Mouse (Mus musculus) heart, embryonic 14.5 days (tissue): ENCODE measurements around the gene Myo1h. TPM values are rescaled to one million over a fixed set of nuclear protein-coding genes. Genes with fewer than 3 reads are reported as not detected.

Experiments used
- ATAC-seq: fragments of 200-750 bp; cut with Nextera tagmentation; 2 replicates; pipeline ENCODE4 v1.8.0; 2017; ENCODE audit warnings: low read depth, moderate TSS enrichment; ENCODE audit not compliant: insufficient number of reproducible peaks, insufficient read depth, low FRiP score
- H3K27ac ChIP-seq, 2 experiments: fragments of 200-500 bp in 1 of 2; fragments of 300-500 bp in 1 of 2; sonication (generic) in 1 of 2; replicated peaks in 1 of 2; 2 replicates each; pipeline ENCODE4 v1.5.1; 2012 to 2014; ENCODE audit warnings: low read depth in 2 of 2, low read length in 2 of 2, control low read depth in 1 of 2, mild to moderate bottlenecking in 1 of 2, mixed read lengths in 1 of 2; ENCODE audit not compliant: control insufficient read depth in 1 of 2, insufficient read depth in 1 of 2
- H3K27me3 ChIP-seq: fragments of 300-500 bp; sonication (generic); 2 replicates; pipeline ENCODE4 v1.6.1; 2014; ENCODE audit warnings: mild to moderate bottlenecking, low read length, control low read depth; ENCODE audit not compliant: control insufficient read depth, insufficient read depth
- H3K36me3 ChIP-seq: fragments of 300-500 bp; sonication (generic); 2 replicates; pipeline ENCODE4 v1.6.1; 2014; ENCODE audit warnings: mild to moderate bottlenecking, control low read depth, low read length, mixed read lengths; ENCODE audit not compliant: control insufficient read depth, insufficient read depth
- H3K4me1 ChIP-seq, 2 experiments: fragments of 200-500 bp in 1 of 2; fragments of 300-500 bp in 1 of 2; sonication (generic) in 1 of 2; 2 replicates each; pipeline ENCODE4 v1.6.1; 2012 to 2014; ENCODE audit warnings: low read length in 2 of 2, control low read depth in 1 of 2, mixed read lengths in 1 of 2; ENCODE audit not compliant: control insufficient read depth in 2 of 2, insufficient read depth in 2 of 2
- H3K4me2 ChIP-seq: fragments of 300-500 bp; sonication (generic); 2 replicates; pipeline ENCODE4 v1.6.1; 2014; ENCODE audit warnings: mild to moderate bottlenecking, low read length
- H3K4me3 ChIP-seq, 2 experiments: fragments of 200-500 bp in 1 of 2; fragments of 300-500 bp in 1 of 2; sonication (generic) in 1 of 2; 2 replicates each; pipeline ENCODE4 v1.5.1; 2012 to 2014; ENCODE audit warnings: low read length in 2 of 2, mild to moderate bottlenecking in 2 of 2, control low read depth in 1 of 2, low read depth in 1 of 2, moderate library complexity in 1 of 2; ENCODE audit not compliant: control insufficient read depth in 1 of 2, insufficient read depth in 1 of 2
- H3K9ac ChIP-seq: fragments of 300-500 bp; sonication (generic); 2 replicates; pipeline ENCODE4 v1.6.1; 2014; ENCODE audit warnings: mild to moderate bottlenecking, low read length
- H3K9me3 ChIP-seq: fragments of 300-500 bp; sonication (generic); 2 replicates; pipeline ENCODE4 v1.6.1; 2016; ENCODE audit warnings: low read length, control low read depth; ENCODE audit not compliant: control insufficient read depth
- WGBS: fragments of 180-500 bp; shearing (Covaris S2); extraction: QIAGEN DNeasy Blood & Tissue Kit; methylation state at CpG from one replicate; pipeline ENCODE4 v1.1.7; 2014; 5-methylcytosine and 5-hydroxymethylcytosine counted together
- polyA plus RNA-seq: library from polyadenylated mRNA; unstranded; fragments of >200 nt; fragmentation: Nextera tagmentation; extraction: Ambion mirVana; gene quantifications from 2 replicates; pipeline ENCODE4 v1.2.1, GENCODE M21; 2014

Gene Myo1h
- polyA plus RNA-seq, 1 experiment from 2014 or later = 1.4 TPM

GRCm38 (mm10) chr5:114365043-114365752 is 76.2 kb downstream of the Myo1h start:
- H3K36me3 ChIP-seq = peaks cover 94% of the 10 kb centered on the region
- no peak overlapping the region for H3K4me3 ChIP-seq
- 78% methylated on average over 23 of the region's 23 CpGs for WGBS
- H3K27ac ChIP-seq = no peak overlapping the region
- ATAC-seq = no peak
- H3K4me2 ChIP-seq = no peak overlapping the region
- no peak overlapping the region for H3K9ac ChIP-seq
- H3K27me3 ChIP-seq = no peaks in the 10 kb centered on the region
- H3K9me3 ChIP-seq = no peaks in the 10 kb centered on the region
- peaks cover 6% of the 10 kb centered on the region in 2 experiments for H3K4me1 ChIP-seq

- Histone ChIP-seq H3K4me3 (no peak overlapping the region), H3K4me2 (no peak overlapping the region), H3K9ac (no peak overlapping the region), H3K4me1 (peaks cover 32 to 33% of the 10 kb centered on the region in 2 experiments), H3K27me3 (no peaks in the 10 kb centered on the region), H3K27ac (no peak overlapping the region), H3K9me3 (no peaks in the 10 kb centered on the region), H3K36me3 (peaks cover 92% of the 10 kb centered on the region)
- WGBS = 90% methylated on average over 14 of the region's 14 CpGs
- ATAC-seq = no peak
These were observed 79.2 kb downstream of the Myo1h start for GRCm38 (mm10) chr5:114368121-114368520.

GRCm38 (mm10) chr5:114368803-114369496 is 80.0 kb downstream of the Myo1h start:
- H3K27ac ChIP-seq = no peak overlapping the region
- H3K36me3 ChIP-seq = peaks cover 92% of the 10 kb centered on the region
- H3K9ac ChIP-seq = no peak overlapping the region
- H3K27me3 ChIP-seq = no peaks in the 10 kb centered on the region
- H3K9me3 ChIP-seq = no peaks in the 10 kb centered on the region
- no peak for ATAC-seq
- no peak overlapping the region for H3K4me2 ChIP-seq
- H3K4me1 ChIP-seq = peaks cover 37 to 40% of the 10 kb centered on the region in 2 experiments
- 75% methylated on average over 16 of the region's 16 CpGs for WGBS
- H3K4me3 ChIP-seq = no peak overlapping the region

GRCm38 (mm10) chr5:114369921-114370320 is 81.0 kb downstream of the Myo1h start:
- WGBS = 82% methylated on average over 9 of the region's 9 CpGs
- peaks cover 92% of the 10 kb centered on the region for H3K36me3 ChIP-seq
- ATAC-seq = no peak
- peaks cover 45 to 48% of the 10 kb centered on the region in 2 experiments for H3K4me1 ChIP-seq
- H3K9me3 ChIP-seq = no peaks in the 10 kb centered on the region
- peak overlapping the region; percentile 66 to 79 for H3K27ac ChIP-seq
- no peak overlapping the region for H3K4me2 ChIP-seq
- H3K9ac ChIP-seq = no peak overlapping the region
- H3K4me3 ChIP-seq = no peak overlapping the region
- no peaks in the 10 kb centered on the region for H3K27me3 ChIP-seq

- Histone ChIP-seq H3K36me3 (peaks cover 91% of the 10 kb centered on the region), H3K4me2 (0 out of 2 replicates have a peak overlapping the region, but pooled peaks have one; percentile 31), H3K9ac (peak overlapping the region; percentile 49; the same call in 1 of the 2 replicates), H3K27ac (peak overlapping the region; percentile 66 to 79), H3K27me3 (no peaks in the 10 kb centered on the region), H3K4me3 (no peak overlapping the region), H3K4me1 (peaks cover 48 to 50% of the 10 kb centered on the region in 2 experiments), H3K9me3 (no peaks in the 10 kb centered on the region)
- no peak for ATAC-seq
- WGBS = 55% methylated on average over 9 of the region's 9 CpGs
These were observed 81.4 kb downstream of the Myo1h start for GRCm38 (mm10) chr5:114370371-114370776.

- WGBS = 8% methylated on average over 3 of the region's 3 CpGs
- H3K27ac ChIP-seq = peak overlapping the region; percentile 60 to 79
- H3K4me1 ChIP-seq = peaks cover 52 to 55% of the 10 kb centered on the region in 2 experiments
- H3K36me3 ChIP-seq = peaks cover 91% of the 10 kb centered on the region
- H3K9ac ChIP-seq = peak overlapping the region; percentile 49
- no peak overlapping the region for H3K4me3 ChIP-seq
- H3K4me2 ChIP-seq = peak overlapping the region; percentile 31; the same call in 1 of the 2 replicates
- no peak for ATAC-seq
- no peaks in the 10 kb centered on the region for H3K9me3 ChIP-seq
- no peaks in the 10 kb centered on the region for H3K27me3 ChIP-seq
These were observed 82.4 kb downstream of the Myo1h start for GRCm38 (mm10) chr5:114371331-114371730.

GRCm38 (mm10) chr5:114371731-114372473 is 82.9 kb downstream of the Myo1h start:
- Histone ChIP-seq H3K4me2 (peak overlapping the region; percentile 31), H3K36me3 (peaks cover 88% of the 10 kb centered on the region), H3K9me3 (no peaks in the 10 kb centered on the region), H3K27ac (peak overlapping the region; percentile 8 to 79; a peak in 3 of 4 replicates), H3K9ac (peak overlapping the region; percentile 49), H3K4me1 (peaks cover 54 to 60% of the 10 kb centered on the region in 2 experiments), H3K4me3 (no peak overlapping the region), H3K27me3 (no peaks in the 10 kb centered on the region)
- ATAC-seq = no peak
- WGBS = 49% methylated on average over 25 of the region's 25 CpGs
